Mouse (Mus musculus) forebrain, embryonic 14.5 days (tissue): ENCODE results near the gene Yju2. TPM values are rescaled to one million over a fixed set of nuclear protein-coding genes. Genes with fewer than 3 reads are reported as not detected.

ENCODE experiments used
- ATAC-seq: fragments of 200-750 bp; cut with Nextera tagmentation; 2 replicates; pipeline ENCODE4 v1.8.0; 2017; ENCODE audit warnings: mild to moderate bottlenecking, moderate library complexity
- DNase-seq: peaks from one replicate; pipeline ENCODE4 v3.0.0-alpha.2; 2015; ENCODE audit warnings: low spot score
- H3K27ac ChIP-seq: fragments of 300-500 bp; sonication (generic); 2 replicates; pipeline ENCODE4 v1.5.1; 2014; ENCODE audit warnings: low read depth, mild to moderate bottlenecking, control low read depth, low read length, moderate library complexity
- H3K27me3 ChIP-seq: fragments of 300-500 bp; sonication (generic); replicated peaks from 2 replicates; pipeline ENCODE4 v1.6.1; 2014; ENCODE audit warnings: low read length, control low read depth, mixed read lengths; ENCODE audit not compliant: control insufficient read depth, insufficient read depth
- H3K36me3 ChIP-seq: fragments of 300-500 bp; sonication (generic); 2 replicates; pipeline ENCODE4 v1.6.1; 2014; ENCODE audit warnings: low read length, control low read depth; ENCODE audit not compliant: control insufficient read depth, insufficient read depth
- H3K4me1 ChIP-seq: fragments of 300-500 bp; sonication (generic); 2 replicates; pipeline ENCODE4 v1.6.1; 2014; ENCODE audit warnings: antibody characterized with exemption, low read length, control low read depth; ENCODE audit not compliant: control insufficient read depth, insufficient read depth
- H3K4me2 ChIP-seq: fragments of 300-500 bp; sonication (generic); 2 replicates; pipeline ENCODE4 v1.6.1; 2014; ENCODE audit warnings: mild to moderate bottlenecking, control low read depth, low read length
- H3K4me3 ChIP-seq: fragments of 300-500 bp; sonication (generic); 2 replicates; pipeline ENCODE4 v1.5.1; 2014; ENCODE audit warnings: low read depth, low read length, control low read depth
- H3K9ac ChIP-seq: fragments of 300-500 bp; sonication (generic); 2 replicates; pipeline ENCODE4 v1.6.1; 2014; ENCODE audit warnings: mild to moderate bottlenecking, low read length, control low read depth, moderate library complexity
- H3K9me3 ChIP-seq: fragments of 300-500 bp; sonication (generic); replicated peaks from 2 replicates; pipeline ENCODE4 v1.6.1; 2016; ENCODE audit warnings: low read length, control low read depth, mixed read lengths; ENCODE audit not compliant: control insufficient read depth
- WGBS: fragments of 180-500 bp; shearing (Covaris S2); extraction: QIAGEN DNeasy Blood & Tissue Kit; methylation state at CpG from one replicate; pipeline ENCODE4 v1.1.7; 2014; 5-methylcytosine and 5-hydroxymethylcytosine counted together
- polyA plus RNA-seq: library from polyadenylated mRNA; unstranded; fragments of >200 nt; fragmentation: Nextera tagmentation; extraction: Ambion mirVana; gene quantifications from 2 replicates; pipeline ENCODE4 v1.2.1, GENCODE M21; 2014

The Yju2 gene
- polyA plus RNA-seq, 1 experiment from 2014 or later = 25.4 TPM

- Histone ChIP-seq H3K27ac (no peak overlapping the region), H3K4me3 (no peak overlapping the region), H3K4me1 (no peaks in the 10 kb centered on the region), H3K27me3 (no peaks in the 10 kb centered on the region), H3K36me3 (peaks cover 73% of the 10 kb centered on the region), H3K4me2 (no peak overlapping the region), H3K9me3 (no peaks in the 10 kb centered on the region), H3K9ac (no peak overlapping the region)
- WGBS = 92% methylated on average over 7 of the region's 7 CpGs
- no peak for DNase-seq
- ATAC-seq = no peak
These were observed 58.9 kb downstream of the Yju2 start for GRCm38 (mm10) chr17:56017848-56018247.

Other genes starting within 250 kb of the Yju2 start
- gene Pot1b, start 246.5 kb upstream of the Yju2 start, polyA plus RNA-seq = 5.7 TPM in 2 replicates
- gene Adgre4, start 209.1 kb upstream of the Yju2 start, polyA plus RNA-seq = 0.09 TPM in 1 of 2 replicates, not detected in the other
- gene Zfp119a, start 80.2 kb upstream of the Yju2 start, polyA plus RNA-seq = 9.9 and 12.5 TPM in 2 replicates
- 16.1 and 16.9 TPM in 2 replicates for gene Zfp959, start 67.0 kb upstream of the Yju2 start, polyA plus RNA-seq
- 9.8 and 10.3 TPM in 2 replicates for gene Zfp119b, start 9.6 kb upstream of the Yju2 start, polyA plus RNA-seq
- 2.6 and 3.8 TPM in 2 replicates for gene Ebi3, start 6.5 kb upstream of the Yju2 start, polyA plus RNA-seq
- 109 and 111 TPM in 2 replicates for gene Shd, start 11.4 kb downstream of the Yju2 start, polyA plus RNA-seq
- 106 and 121 TPM in 2 replicates for gene Fsd1, start 27.4 kb downstream of the Yju2 start, polyA plus RNA-seq
- 4.7 and 5.0 TPM in 2 replicates for gene Stap2, start 46.5 kb downstream of the Yju2 start, polyA plus RNA-seq
- gene Mpnd, start 46.6 kb downstream of the Yju2 start, polyA plus RNA-seq = 170 TPM in 2 replicates
- 96.0 and 113 TPM in 2 replicates for gene Sh3gl1, start 77.5 kb downstream of the Yju2 start, polyA plus RNA-seq
- 6.8 and 6.9 TPM in 2 replicates for gene Chaf1a, start 81.3 kb downstream of the Yju2 start, polyA plus RNA-seq
- gene Ubxn6, start 115.9 kb downstream of the Yju2 start, polyA plus RNA-seq = 68.8 and 83.7 TPM in 2 replicates
- 81.5 and 109 TPM in 2 replicates for gene Hdgfl2, start 120.5 kb downstream of the Yju2 start, polyA plus RNA-seq
- gene Plin4, start 150.7 kb downstream of the Yju2 start, polyA plus RNA-seq = 0.04 and 0.07 TPM in 2 replicates
- gene Plin5, start 158.5 kb downstream of the Yju2 start, polyA plus RNA-seq = 0.42 and 0.67 TPM in 2 replicates
- gene Lrg1, start 162.9 kb downstream of the Yju2 start, polyA plus RNA-seq = not detected in 2 replicates
- gene Sema6b, start 181.2 kb downstream of the Yju2 start, polyA plus RNA-seq = 9.4 and 12.1 TPM in 2 replicates
- gene Tnfaip8l1, start 203.4 kb downstream of the Yju2 start, polyA plus RNA-seq = 9.7 and 10.9 TPM in 2 replicates
- 58.8 and 63.5 TPM in 2 replicates for gene Mydgf, start 224.8 kb downstream of the Yju2 start, polyA plus RNA-seq